Mouse (Mus musculus): ENCODE results near the gene Kcnj6. TPM values are rescaled to one million over a fixed set of nuclear protein-coding genes. Genes with fewer than 3 reads are reported as not detected.

Kcnj6 gene
- polyA plus RNA-seq, 1 experiment from 2014 or later: 1.5 TPM

Small RNA genes lying within 50 kb of the gene (microRNA-seq; reads per million reads assigned to microRNA genes)
- gene Gm22745: not detected
